Mouse (Mus musculus) forebrain, embryonic 13.5 days (tissue): Measurements from ENCODE around the gene Rpgrip1l. TPM values are rescaled to one million over a fixed set of nuclear protein-coding genes. Genes with fewer than 3 reads are reported as not detected.

ENCODE experiments used
- ATAC-seq: fragments of 200-750 bp; cut with Nextera tagmentation; 2 replicates; pipeline ENCODE4 v1.8.0; 2017
- H3K27ac ChIP-seq: fragments of 300-500 bp; sonication (generic); 2 replicates; pipeline ENCODE4 v1.5.1; 2015; ENCODE audit warnings: inconsistent platforms, mild to moderate bottlenecking, moderate library complexity
- H3K27me3 ChIP-seq: fragments of 300-500 bp; sonication (generic); 2 replicates; pipeline ENCODE4 v1.6.1; 2015; ENCODE audit warnings: mild to moderate bottlenecking, inconsistent platforms
- H3K36me3 ChIP-seq: fragments of 300-500 bp; sonication (generic); 2 replicates; pipeline ENCODE4 v1.6.1; 2015; ENCODE audit warnings: mild to moderate bottlenecking, inconsistent platforms; ENCODE audit not compliant: poor library complexity, severe bottlenecking
- H3K4me1 ChIP-seq: fragments of 300-500 bp; sonication (generic); 2 replicates; pipeline ENCODE4 v1.6.1; 2015; ENCODE audit warnings: inconsistent platforms
- H3K4me2 ChIP-seq: fragments of 300-500 bp; sonication (generic); 2 replicates; pipeline ENCODE4 v1.6.1; 2015; ENCODE audit warnings: inconsistent platforms, mild to moderate bottlenecking, moderate library complexity
- H3K4me3 ChIP-seq: fragments of 300-500 bp; sonication (generic); 2 replicates; pipeline ENCODE4 v1.5.1; 2015; ENCODE audit warnings: mild to moderate bottlenecking, inconsistent platforms
- H3K9ac ChIP-seq: fragments of 300-500 bp; sonication (generic); 2 replicates; pipeline ENCODE4 v1.6.1; 2015; ENCODE audit warnings: mild to moderate bottlenecking, inconsistent platforms
- H3K9me3 ChIP-seq: fragments of 300-500 bp; sonication (generic); replicated peaks from 2 replicates; pipeline ENCODE4 v1.6.1; 2016; ENCODE audit warnings: inconsistent platforms
- WGBS: fragments of 180-500 bp; shearing (Covaris S2); methylation state at CpG from one replicate; pipeline ENCODE4 v1.1.7; 2015; 5-methylcytosine and 5-hydroxymethylcytosine counted together
- polyA plus RNA-seq: library from polyadenylated mRNA; unstranded; fragments of >200 nt; fragmentation: Nextera tagmentation; extraction: Ambion mirVana; gene quantifications from 2 replicates; pipeline ENCODE4 v1.2.1, GENCODE M21; 2015

The Rpgrip1l gene
- polyA plus RNA-seq, 1 experiment from 2014 or later = 15.7 TPM

GRCm38 (mm10) chr8:91250966-91251365 is 62.1 kb downstream of the Rpgrip1l start:
- no peak for ATAC-seq
- WGBS = 98% methylated on average over 6 of the region's 6 CpGs
- peaks cover 8% of the 10 kb centered on the region; the same call in 1 of the 2 replicates for H3K36me3 ChIP-seq
- no peak overlapping the region for H3K4me2 ChIP-seq
- H3K4me3 ChIP-seq = no peak overlapping the region
- no peaks in the 10 kb centered on the region for H3K4me1 ChIP-seq
- H3K27me3 ChIP-seq = no peaks in the 10 kb centered on the region
- no peaks in the 10 kb centered on the region for H3K9me3 ChIP-seq
- no peak overlapping the region for H3K27ac ChIP-seq
- no peak overlapping the region for H3K9ac ChIP-seq

GRCm38 (mm10) chr8:91249758-91250466 is 63.1 kb downstream of the Rpgrip1l start:
- Histone ChIP-seq H3K4me2 (no peak overlapping the region), H3K4me3 (no peak overlapping the region), H3K27me3 (no peaks in the 10 kb centered on the region), H3K36me3 (peaks cover 8% of the 10 kb centered on the region; the same call in 1 of the 2 replicates), H3K4me1 (no peaks in the 10 kb centered on the region), H3K27ac (no peak overlapping the region), H3K9ac (no peak overlapping the region), H3K9me3 (no peaks in the 10 kb centered on the region)
- 90% methylated on average over 9 of the region's 9 CpGs for WGBS
- ATAC-seq = no peak

- 51% methylated on average over 4 of the region's 4 CpGs for WGBS
- Histone ChIP-seq H3K27ac (no peak overlapping the region), H3K9ac (no peak overlapping the region), H3K4me1 (peaks cover 14% of the 10 kb centered on the region), H3K4me3 (no peak overlapping the region), H3K36me3 (peaks cover 8% of the 10 kb centered on the region; the same call in 1 of the 2 replicates), H3K27me3 (no peaks in the 10 kb centered on the region), H3K9me3 (no peaks in the 10 kb centered on the region), H3K4me2 (no peak overlapping the region)
- no peak for ATAC-seq
Observed at GRCm38 (mm10) chr8:91245821-91246454, 67.1 kb downstream of the Rpgrip1l start.

- H3K27me3 ChIP-seq = no peaks in the 10 kb centered on the region
- no peak overlapping the region for H3K9ac ChIP-seq
- ATAC-seq = no peak
- no peak overlapping the region for H3K27ac ChIP-seq
- H3K4me3 ChIP-seq = no peak overlapping the region
- no peaks in the 10 kb centered on the region for H3K9me3 ChIP-seq
- peaks cover 5% of the 10 kb centered on the region; the same call in 1 of the 2 replicates for H3K36me3 ChIP-seq
- H3K4me2 ChIP-seq = no peak overlapping the region
- peaks cover 14% of the 10 kb centered on the region for H3K4me1 ChIP-seq
- WGBS = 67% methylated on average over 1 of the region's 1 CpGs
Observed at GRCm38 (mm10) chr8:91242721-91243120, 70.3 kb downstream of the Rpgrip1l start.

- no peaks in the 10 kb centered on the region for H3K9me3 ChIP-seq
- H3K9ac ChIP-seq = no peak overlapping the region
- peaks cover 5% of the 10 kb centered on the region; the same call in 1 of the 2 replicates for H3K36me3 ChIP-seq
- H3K27ac ChIP-seq = no peak overlapping the region
- WGBS = 45% methylated on average over 8 of the region's 8 CpGs
- H3K4me1 ChIP-seq = peaks cover 14% of the 10 kb centered on the region
- ATAC-seq = no peak
- no peak overlapping the region for H3K4me2 ChIP-seq
- no peak overlapping the region for H3K4me3 ChIP-seq
- no peaks in the 10 kb centered on the region for H3K27me3 ChIP-seq
Observed at GRCm38 (mm10) chr8:91241873-91242519, 71.1 kb downstream of the Rpgrip1l start.

- Histone ChIP-seq H3K9ac (no peak overlapping the region), H3K27me3 (no peaks in the 10 kb centered on the region), H3K4me3 (no peak overlapping the region), H3K9me3 (no peaks in the 10 kb centered on the region), H3K36me3 (peaks cover 3% of the 10 kb centered on the region; the same call in 1 of the 2 replicates), H3K4me1 (peaks cover 14% of the 10 kb centered on the region), H3K4me2 (no peak overlapping the region), H3K27ac (no peak overlapping the region)
- WGBS = 21% methylated on average over 5 of the region's 5 CpGs
- ATAC-seq = no peak
Observed at GRCm38 (mm10) chr8:91241371-91241770, 71.7 kb downstream of the Rpgrip1l start.

- Histone ChIP-seq H3K9ac (no peak overlapping the region), H3K27ac (no peak overlapping the region), H3K36me3 (no peaks in the 10 kb centered on the region), H3K4me1 (peaks cover 10% of the 10 kb centered on the region), H3K4me2 (no peak overlapping the region), H3K4me3 (no peak overlapping the region), H3K27me3 (no peaks in the 10 kb centered on the region), H3K9me3 (no peaks in the 10 kb centered on the region)
- no peak for ATAC-seq
- 89% methylated on average over 2 of the region's 2 CpGs for WGBS
Observed at GRCm38 (mm10) chr8:91237191-91237590, 75.9 kb downstream of the Rpgrip1l start.

- H3K9me3 ChIP-seq = no peaks in the 10 kb centered on the region
- WGBS = 41% methylated on average over 2 of the region's 2 CpGs
- no peaks in the 10 kb centered on the region for H3K4me1 ChIP-seq
- no peak overlapping the region for H3K9ac ChIP-seq
- no peak overlapping the region for H3K27ac ChIP-seq
- no peak overlapping the region for H3K4me2 ChIP-seq
- H3K36me3 ChIP-seq = no peaks in the 10 kb centered on the region
- H3K27me3 ChIP-seq = no peaks in the 10 kb centered on the region
- no peak for ATAC-seq
- H3K4me3 ChIP-seq = no peak overlapping the region
Observed at GRCm38 (mm10) chr8:91234097-91234496, 79.0 kb downstream of the Rpgrip1l start.

GRCm38 (mm10) chr8:91227421-91227841 is 85.6 kb downstream of the Rpgrip1l start:
- no peak overlapping the region for H3K4me3 ChIP-seq
- no peak overlapping the region for H3K4me2 ChIP-seq
- H3K9ac ChIP-seq = no peak overlapping the region
- 0 out of 2 replicates have a peak, but pooled peaks cover 8% of the 10 kb centered on the region for H3K36me3 ChIP-seq
- H3K4me1 ChIP-seq = no peaks in the 10 kb centered on the region
- 91% methylated on average over 7 of the region's 7 CpGs for WGBS
- ATAC-seq = no peak
- no peaks in the 10 kb centered on the region for H3K27me3 ChIP-seq
- H3K9me3 ChIP-seq = no peaks in the 10 kb centered on the region
- H3K27ac ChIP-seq = no peak overlapping the region

GRCm38 (mm10) chr8:91224227-91224626 is 88.8 kb downstream of the Rpgrip1l start:
- Histone ChIP-seq H3K9me3 (no peaks in the 10 kb centered on the region), H3K4me2 (no peak overlapping the region), H3K9ac (no peak overlapping the region), H3K4me3 (no peak overlapping the region), H3K4me1 (no peaks in the 10 kb centered on the region), H3K27me3 (no peaks in the 10 kb centered on the region), H3K27ac (no peak overlapping the region), H3K36me3 (0 out of 2 replicates have a peak, but pooled peaks cover 8% of the 10 kb centered on the region)
- ATAC-seq = no peak
- 89% methylated on average over 7 of the region's 7 CpGs for WGBS

- Histone ChIP-seq H3K9ac (no peak overlapping the region), H3K4me2 (no peak overlapping the region), H3K36me3 (0 out of 2 replicates have a peak, but pooled peaks cover 8% of the 10 kb centered on the region), H3K27ac (no peak overlapping the region), H3K27me3 (no peaks in the 10 kb centered on the region), H3K4me3 (no peak overlapping the region), H3K4me1 (no peaks in the 10 kb centered on the region), H3K9me3 (no peaks in the 10 kb centered on the region)
- 96% methylated on average over 2 of the region's 2 CpGs for WGBS
- no peak for ATAC-seq
Observed at GRCm38 (mm10) chr8:91221841-91222240, 91.2 kb downstream of the Rpgrip1l start.

GRCm38 (mm10) chr8:91218271-91218670 is 94.8 kb downstream of the Rpgrip1l start:
- Histone ChIP-seq H3K4me2 (no peak overlapping the region), H3K36me3 (no peaks in the 10 kb centered on the region), H3K9ac (no peak overlapping the region), H3K9me3 (no peaks in the 10 kb centered on the region), H3K4me1 (no peaks in the 10 kb centered on the region), H3K4me3 (no peak overlapping the region), H3K27me3 (no peaks in the 10 kb centered on the region), H3K27ac (no peak overlapping the region)
- no peak for ATAC-seq
- WGBS = 78% methylated on average over 4 of the region's 4 CpGs
